Mouse (Mus musculus): Measurements from ENCODE around the gene Frem2.
A peak's percentile ranks its signal among the peaks of the same experiment; 100 is the strongest.

Frem2 gene

GRCm38 (mm10) chr3:53620978-53621377, 36.2 kb downstream of the Frem2 start:
- no peak for DNase-seq (ENCODE audit: low read depth, low spot score)

- no peak for DNase-seq (ENCODE audit: low read depth, low spot score)
Measured at GRCm38 (mm10) chr3:53620355-53620754, 36.8 kb downstream of the Frem2 start.

- DNase-seq (ENCODE audit: low read depth, low spot score), result no peak
Measured at GRCm38 (mm10) chr3:53611106-53611505, 46.0 kb downstream of the Frem2 start.

GRCm38 (mm10) chr3:53609851-53610250, 47.3 kb downstream of the Frem2 start:
- DNase-seq (ENCODE audit: low read depth, low spot score), result no peak

GRCm38 (mm10) chr3:53600140-53600539, 57.0 kb downstream of the Frem2 start:
- no peak for DNase-seq (ENCODE audit: low read depth, low spot score)

- DNase-seq (ENCODE audit: low read depth, low spot score), result no peak
Measured at GRCm38 (mm10) chr3:53599315-53599714, 57.8 kb downstream of the Frem2 start.

- DNase-seq (ENCODE audit: low read depth, low spot score), result no peak
Measured at GRCm38 (mm10) chr3:53598153-53598800, 58.9 kb downstream of the Frem2 start.

- no peak for DNase-seq (ENCODE audit: low read depth, low spot score)
Measured at GRCm38 (mm10) chr3:53594471-53594870, 62.7 kb downstream of the Frem2 start.

GRCm38 (mm10) chr3:53593718-53594117, 63.4 kb downstream of the Frem2 start:
- no peak for DNase-seq (ENCODE audit: low read depth, low spot score)

GRCm38 (mm10) chr3:53592036-53592435, 65.1 kb downstream of the Frem2 start:
- no peak for DNase-seq (ENCODE audit: low read depth, low spot score)

- DNase-seq (ENCODE audit: low read depth, low spot score), result peak; percentile 4
Measured at GRCm38 (mm10) chr3:53590139-53590621, 67.0 kb downstream of the Frem2 start.

- DNase-seq (ENCODE audit: low read depth, low spot score), result no peak
Measured at GRCm38 (mm10) chr3:53583248-53583647, 73.9 kb downstream of the Frem2 start.

GRCm38 (mm10) chr3:53580596-53581254, 76.4 kb downstream of the Frem2 start:
- no peak for DNase-seq (ENCODE audit: low read depth, low spot score)

GRCm38 (mm10) chr3:53579121-53579704, 77.9 kb downstream of the Frem2 start:
- no peak for DNase-seq (ENCODE audit: low read depth, low spot score)

GRCm38 (mm10) chr3:53576320-53577116, 80.6 kb downstream of the Frem2 start:
- no peak for DNase-seq (ENCODE audit: low read depth, low spot score)

- no peak for DNase-seq (ENCODE audit: low read depth, low spot score)
Measured at GRCm38 (mm10) chr3:53574123-53574522, 83.0 kb downstream of the Frem2 start.

- no peak for DNase-seq (ENCODE audit: low read depth, low spot score)
Measured at GRCm38 (mm10) chr3:53571663-53572062, 85.5 kb downstream of the Frem2 start.

- DNase-seq (ENCODE audit: low read depth, low spot score), result no peak
Measured at GRCm38 (mm10) chr3:53564521-53564920, 92.6 kb downstream of the Frem2 start.

GRCm38 (mm10) chr3:53563746-53564145, 93.4 kb downstream of the Frem2 start:
- DNase-seq (ENCODE audit: low read depth, low spot score), result no peak

GRCm38 (mm10) chr3:53561813-53562212, 95.3 kb downstream of the Frem2 start:
- DNase-seq (ENCODE audit: low read depth, low spot score), result no peak

GRCm38 (mm10) chr3:53559056-53559455, 98.1 kb downstream of the Frem2 start:
- DNase-seq (ENCODE audit: low read depth, low spot score), result no peak

- DNase-seq (ENCODE audit: low read depth, low spot score), result no peak
Measured at GRCm38 (mm10) chr3:53558230-53558629, 98.9 kb downstream of the Frem2 start.
